Mouse (Mus musculus): ENCODE results near the gene Tph1. TPM values are rescaled to one million over a fixed set of nuclear protein-coding genes. Genes with fewer than 3 reads are reported as not detected.

Gene Tph1
- total and polyA plus RNA-seq, 3 experiments, result not detected

DNA sequence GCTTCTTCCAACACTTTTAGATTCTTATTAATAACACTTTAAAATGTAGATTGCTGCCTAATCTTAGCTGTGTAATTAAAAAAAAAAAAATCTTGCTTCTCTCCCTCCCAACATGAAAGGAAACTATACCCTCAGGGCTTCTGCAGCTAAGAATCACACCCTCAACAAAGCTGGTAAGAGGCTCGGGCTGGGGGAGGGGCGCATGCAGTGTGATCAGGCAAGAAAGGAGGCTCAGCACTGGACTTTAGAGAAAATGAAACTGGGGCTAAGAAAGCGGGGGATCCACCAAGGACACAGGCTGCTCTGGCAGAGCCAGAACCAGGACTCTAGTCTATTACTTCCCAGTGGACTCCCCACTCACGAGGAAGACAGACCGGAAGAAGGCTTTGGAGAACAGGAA is 71.2 kb downstream of the Tph1 start:
- no peak for DNase-seq

DNA sequence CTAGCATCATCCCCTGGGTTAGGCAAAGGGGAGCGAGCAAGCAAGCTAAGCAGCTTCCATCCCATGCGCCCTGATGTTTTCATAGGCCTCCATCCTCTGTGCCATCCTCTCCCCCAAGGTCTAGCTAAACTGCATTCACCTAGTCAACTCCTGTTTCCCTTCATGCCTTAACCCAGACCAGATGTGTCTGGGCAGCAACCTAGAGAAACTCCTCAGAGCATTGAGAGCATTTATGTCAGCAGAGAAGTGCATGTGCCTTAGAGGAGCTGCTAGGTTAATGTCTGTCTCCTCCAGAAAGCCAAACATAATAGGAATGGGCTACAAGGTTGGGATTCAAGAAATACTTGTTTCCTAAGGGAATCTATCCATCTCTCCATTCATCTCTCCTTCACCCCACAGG is 75.3 kb downstream of the Tph1 start:
- DNase-seq, result no peak

Other genes with a start within 250 kb of the Tph1 start
- 10 to 100 TPM; 18.4 to 28.4 TPM for gene Sergef, start 32.7 kb downstream of the Tph1 start, total RNA-seq (2021)
- 17.4 and 19.2 TPM in 2 replicates for gene Sergef, start 32.7 kb downstream of the Tph1 start, polyA plus RNA-seq (2012; rRNA removed)
- 1 to 10 TPM; 5.7 to 8.4 TPM for gene Saal1, start 38.1 kb upstream of the Tph1 start, total RNA-seq (2021)
- gene Saal1, start 38.1 kb upstream of the Tph1 start, polyA plus RNA-seq (2012; rRNA removed), result 3.3 and 4.0 TPM in 2 replicates
- gene Saa3, start 43.2 kb upstream of the Tph1 start, total RNA-seq (2021), result 1 to 10 TPM; 1.0 to 8.9 TPM
- 0.33 TPM in 1 of 2 replicates, not detected in the other for gene Saa3, start 43.2 kb upstream of the Tph1 start, polyA plus RNA-seq (2012; rRNA removed)
- gene Saa4, start 60.1 kb upstream of the Tph1 start, total RNA-seq (2021), result under 1 TPM in 1 of 2 experiments, not detected in 1; 0.43 TPM
- gene Saa4, start 60.1 kb upstream of the Tph1 start, polyA plus RNA-seq (2012; rRNA removed), result not detected in 2 replicates
- not detected for gene Saa1, start 70.4 kb upstream of the Tph1 start, total RNA-seq (2021)
- gene Saa1, start 70.4 kb upstream of the Tph1 start, polyA plus RNA-seq (2012; rRNA removed), result not detected in 2 replicates
- not detected for gene Saa2, start 79.3 kb upstream of the Tph1 start, total RNA-seq (2021)
- gene Saa2, start 79.3 kb upstream of the Tph1 start, polyA plus RNA-seq (2012; rRNA removed), result not detected in 2 replicates
- gene Hps5, start 123.5 kb upstream of the Tph1 start, total RNA-seq (2021), result 10 to 100 TPM; 20.1 to 23.9 TPM
- gene Hps5, start 123.5 kb upstream of the Tph1 start, polyA plus RNA-seq (2012; rRNA removed), result 11.2 and 11.3 TPM in 2 replicates
- gene Gtf2h1, start 123.6 kb upstream of the Tph1 start, total RNA-seq (2021), result 10 to 100 TPM; 30.4 to 46.7 TPM
- 4.9 and 8.5 TPM in 2 replicates for gene Gtf2h1, start 123.6 kb upstream of the Tph1 start, polyA plus RNA-seq (2012; rRNA removed)
- gene Ldha, start 168.9 kb upstream of the Tph1 start, total RNA-seq (2021), result 100 to 1,000 TPM; 381 to 429 TPM
- gene Ldha, start 168.9 kb upstream of the Tph1 start, polyA plus RNA-seq (2012; rRNA removed), result 178 and 230 TPM in 2 replicates
- not detected for gene Ldhc, start 188.7 kb upstream of the Tph1 start, total RNA-seq (2021)
- not detected in 2 replicates for gene Ldhc, start 188.7 kb upstream of the Tph1 start, polyA plus RNA-seq (2012; rRNA removed)
- 10 to 100 TPM; 72.3 to 88.8 TPM for gene Tsg101, start 247.4 kb upstream of the Tph1 start, total RNA-seq (2021)
- 78.2 and 127 TPM in 2 replicates for gene Tsg101, start 247.4 kb upstream of the Tph1 start, polyA plus RNA-seq (2012; rRNA removed)

Measured in adrenal gland, adult 2 months (tissue).